Mouse (Mus musculus) right cerebral cortex, postnatal 36 days (tissue): ENCODE results near the gene Gm8108.
"Not testable (repeated sequence)": the region's sequence is repeated elsewhere in the genome, so short reads cannot be mapped to it uniquely, and the experiment has no call there.

ENCODE experiments used
- DNase-seq, 2 experiments: peaks; one replicate each; pipeline ENCODE4 v3.0.0; 2022; ENCODE audit warnings: low spot score in 2 of 2, mixed read lengths in 1 of 2

The Gm8108 gene

GRCm38 (mm10) chr14:4110426-4110825 lies at the start of gene Gm8108:
Gm8108 (plus strand) TSS chr14:4110526.
- not testable (repeated sequence) for DNase-seq

DNA sequence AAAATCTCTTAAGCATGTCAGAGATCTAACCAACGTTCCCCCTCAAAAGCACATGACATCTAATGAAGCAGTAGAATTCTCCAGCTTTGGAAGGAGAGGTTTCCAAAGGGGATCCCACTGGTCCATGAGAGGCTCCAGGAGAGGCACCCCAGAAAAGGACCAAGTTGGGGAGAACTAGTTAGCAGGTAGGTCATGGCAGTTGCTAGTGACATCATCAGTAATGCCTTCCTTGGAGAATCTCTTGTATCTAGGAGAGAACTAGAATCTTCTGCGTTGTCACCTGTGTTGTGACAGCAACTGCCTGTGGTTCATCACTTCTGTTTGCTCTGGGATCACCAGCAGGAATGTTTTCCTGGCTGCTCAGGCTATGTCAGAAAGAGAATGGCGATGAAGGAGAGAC lies 26.5 kb upstream of the Gm8108 start, which contains the start of gene Gm3115:
Gm3115 (plus strand) TSS at position 301 of the 400 bp plus-strand sequence.
- DNase-seq = not testable (repeated sequence)

DNA sequence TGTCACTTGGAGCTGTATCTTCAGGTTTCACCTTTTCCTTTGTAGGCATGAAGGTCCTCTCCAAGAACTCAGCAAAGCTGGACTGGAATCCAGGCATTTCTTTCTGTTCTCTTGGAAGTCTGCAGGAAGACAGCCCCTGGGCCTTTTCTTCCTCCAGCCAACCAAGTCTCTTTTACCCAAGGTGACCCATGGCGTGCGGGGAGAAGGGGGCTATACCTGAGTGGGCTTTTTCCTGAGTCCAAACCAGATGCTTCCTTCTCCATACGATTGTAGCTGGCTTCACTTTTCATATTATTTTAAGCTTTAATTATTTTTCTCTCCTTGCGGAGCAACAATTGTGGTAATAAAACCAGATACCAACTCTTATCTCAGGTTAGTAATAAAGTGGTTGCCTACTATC lies 31.3 kb downstream of the Gm8108 start:
- not testable (repeated sequence) for DNase-seq

DNA sequence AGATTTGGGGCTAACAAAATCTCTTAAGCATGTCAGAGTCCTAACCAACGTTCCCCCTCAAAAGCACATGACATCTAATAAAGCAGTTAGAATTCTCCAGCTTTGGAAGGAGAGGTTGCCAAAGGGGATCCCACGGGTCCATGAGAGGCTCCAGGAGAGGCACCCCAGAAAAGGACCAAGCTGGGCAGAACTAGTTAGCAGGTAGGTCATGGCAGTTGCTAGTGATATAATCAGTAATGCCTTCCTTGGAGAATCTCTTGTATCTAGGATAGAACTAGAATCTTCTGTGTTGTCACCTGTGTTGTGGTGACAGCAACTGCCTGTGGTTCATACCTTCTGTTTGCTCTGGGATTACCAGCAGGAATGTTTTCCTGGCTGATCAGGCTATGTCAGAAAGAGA lies 54.4 kb downstream of the Gm8108 start, which contains the start of gene Gm3127:
Gm3127 (plus strand) TSS at position 301 of the 400 bp plus-strand sequence.
- not testable (repeated sequence) for DNase-seq

- DNase-seq = not testable (repeated sequence)
These were observed 71.7 kb downstream of the Gm8108 start for GRCm38 (mm10) chr14:4182030-4182429.
